Mouse (Mus musculus) testis, adult 2 months (tissue): ENCODE data around the gene Flywch2.

Experiments
- CTCF ChIP-seq: fragments of 200-500 bp; IDR thresholded peaks from 2 replicates; pipeline ENCODE4 v1.5.1; 2012; ENCODE audit warnings: low read depth, mild to moderate bottlenecking, inconsistent platforms, low read length, moderate library complexity; ENCODE audit not compliant: control insufficient read depth, insufficient read depth, insufficient replicate concordance
- POLR2A ChIP-seq: fragments of 200-500 bp; IDR thresholded peaks from 2 replicates; pipeline ENCODE4 v1.6.1; 2012; ENCODE audit warnings: low read depth, mild to moderate bottlenecking, inconsistent platforms, low read length, moderate library complexity; ENCODE audit not compliant: control insufficient read depth

GRCm38 (mm10) chr17:23738836-23739201 is 47.1 kb downstream of the Flywch2 start:
- TF ChIP-seq POLR2A = no peak
- no peak for TF ChIP-seq CTCF
